Mouse (Mus musculus) mammary gland, adult 2 months (tissue): ENCODE results near the gene Grwd1. TPM values are rescaled to one million over a fixed set of nuclear protein-coding genes. Genes with fewer than 3 reads are reported as not detected.

Experiments used
- polyA plus RNA-seq: library from polyadenylated mRNA; depleted of rRNA; stranded (reverse); fragments of >200 nt; gene quantifications from 2 replicates; pipeline ENCODE4 v1.2.3, GENCODE M21; 2012; ENCODE audit warnings: low replicate concordance; rRNA removed

The Grwd1 gene
- polyA plus RNA-seq: 14.9 and 20.4 TPM in 2 replicates

GRCm38 (mm10) chr7:45830427-45831127 is at the start of gene Grwd1:
Gene Grwd1, minus strand, starts transcription at chr7:45830944.

GRCm38 (mm10) chr7:45878278-45878677 is 47.5 kb upstream of the Grwd1 start, which contains the start of gene Grin2d:
Gene Grin2d, minus strand, starts transcription at chr7:45878378.

GRCm38 (mm10) chr7:45872624-45873023 is 41.9 kb upstream of the Grwd1 start, which contains the start of gene Kdelr1:
Gene Kdelr1, plus strand, starts transcription at chr7:45872772.

GRCm38 (mm10) chr7:45824598-45824997 is 6.1 kb downstream of the Grwd1 start, which contains the start of gene Kcnj14:
Gene Kcnj14, minus strand, starts transcription at chr7:45824782.

GRCm38 (mm10) chr7:45813787-45814779 is 16.7 kb downstream of the Grwd1 start, which contains the start of gene Cyth2:
Gene Cyth2, minus strand, starts transcription at chr7:45814581.

GRCm38 (mm10) chr7:45784524-45785372 is 46.0 kb downstream of the Grwd1 start, which contains the start of gene Sult2b1:
Gene Sult2b1, minus strand, starts transcription at chr7:45784669.

GRCm38 (mm10) chr7:45783511-45784091 is 47.1 kb downstream of the Grwd1 start, which contains the start of gene Lmtk3:
Gene Lmtk3, plus strand, starts transcription at chr7:45783738.

Other genes starting within 250 kb of the Grwd1 start
- 0.67 and 0.88 TPM in 2 replicates for gene Fgf21, start 215.5 kb downstream of the Grwd1 start, polyA plus RNA-seq
- 0.12 and 0.72 TPM in 2 replicates for gene Fut1, start 213.7 kb downstream of the Grwd1 start, polyA plus RNA-seq
- 0.49 and 0.54 TPM in 2 replicates for gene Izumo1, start 209.1 kb downstream of the Grwd1 start, polyA plus RNA-seq
- gene Rasip1, start 203.5 kb downstream of the Grwd1 start, polyA plus RNA-seq: 32.4 and 54.6 TPM in 2 replicates
- gene Mamstr, start 191.0 kb downstream of the Grwd1 start, polyA plus RNA-seq: 5.6 and 22.3 TPM in 2 replicates
- 0.16 and 1.4 TPM in 2 replicates for gene Fut2, start 164.6 kb downstream of the Grwd1 start, polyA plus RNA-seq
- 0.72 and 2.4 TPM in 2 replicates for gene Ntn5, start 146.9 kb downstream of the Grwd1 start, polyA plus RNA-seq
- gene Sec1, start 136.5 kb downstream of the Grwd1 start, polyA plus RNA-seq: 0.72 and 0.76 TPM in 2 replicates
- 14.2 and 17.5 TPM in 2 replicates for gene Car11, start 131.1 kb downstream of the Grwd1 start, polyA plus RNA-seq
- gene Dbp, start 125.9 kb downstream of the Grwd1 start, polyA plus RNA-seq: 57.0 and 110 TPM in 2 replicates
- gene Rpl18, start 115.5 kb downstream of the Grwd1 start, polyA plus RNA-seq: 1,150 and 1,812 TPM in 2 replicates
- 50.2 and 90.3 TPM in 2 replicates for gene Sphk2, start 112.9 kb downstream of the Grwd1 start, polyA plus RNA-seq
- gene Fam83e, start 109.7 kb downstream of the Grwd1 start, polyA plus RNA-seq: 1.9 and 3.4 TPM in 2 replicates
- 0.29 and 0.37 TPM in 2 replicates for gene Spaca4, start 105.1 kb downstream of the Grwd1 start, polyA plus RNA-seq
- gene Lmtk3, start 47.2 kb downstream of the Grwd1 start, polyA plus RNA-seq: 3.9 and 7.3 TPM in 2 replicates
- gene Sult2b1, start 46.3 kb downstream of the Grwd1 start, polyA plus RNA-seq: 2.4 and 4.2 TPM in 2 replicates
- gene Cyth2, start 16.4 kb downstream of the Grwd1 start, polyA plus RNA-seq: 30.1 and 42.3 TPM in 2 replicates
- 4.8 and 9.6 TPM in 2 replicates for gene Kcnj14, start 6.2 kb downstream of the Grwd1 start, polyA plus RNA-seq
- 193 and 506 TPM in 2 replicates for gene Kdelr1, start 41.8 kb upstream of the Grwd1 start, polyA plus RNA-seq
- gene Grin2d, start 47.4 kb upstream of the Grwd1 start, polyA plus RNA-seq: 1.3 and 3.6 TPM in 2 replicates
- gene Syngr4, start 65.8 kb upstream of the Grwd1 start, polyA plus RNA-seq: 0.26 TPM in 1 of 2 replicates, not detected in the other
- 138 and 156 TPM in 2 replicates for gene Tmem143, start 66.0 kb upstream of the Grwd1 start, polyA plus RNA-seq
- 335 and 341 TPM in 2 replicates for gene Emp3, start 90.5 kb upstream of the Grwd1 start, polyA plus RNA-seq
- 2.7 and 4.8 TPM in 2 replicates for gene Ccdc114, start 93.1 kb upstream of the Grwd1 start, polyA plus RNA-seq
- 0.24 and 0.51 TPM in 2 replicates for gene Abcc6, start 199.4 kb upstream of the Grwd1 start, polyA plus RNA-seq
- 30.0 and 41.1 TPM in 2 replicates for gene Nomo1, start 202.8 kb upstream of the Grwd1 start, polyA plus RNA-seq